Mouse (Mus musculus): ENCODE results near the gene Atxn1.

Gene Atxn1

GRCm38 (mm10) chr13:45963497-45964330 lies 1.1 kb downstream of the Atxn1 start:
- DNase-seq (ENCODE audit: low read depth): peak; percentile 32

GRCm38 (mm10) chr13:45962776-45963175 lies 2.0 kb downstream of the Atxn1 start:
- DNase-seq (ENCODE audit: low read depth): peak; percentile 20

- DNase-seq (ENCODE audit: low read depth): peak; percentile 10
Measured at GRCm38 (mm10) chr13:45961871-45962630, 2.8 kb downstream of the Atxn1 start.

- no peak for DNase-seq (ENCODE audit: low read depth)
Measured at GRCm38 (mm10) chr13:45960311-45960965, 4.4 kb downstream of the Atxn1 start.

- no peak for DNase-seq (ENCODE audit: low read depth)
Measured at GRCm38 (mm10) chr13:45958306-45958705, 6.5 kb downstream of the Atxn1 start.

- DNase-seq (ENCODE audit: low read depth): no peak
Measured at GRCm38 (mm10) chr13:45957629-45958028, 7.2 kb downstream of the Atxn1 start.

- DNase-seq (ENCODE audit: low read depth): no peak
Measured at GRCm38 (mm10) chr13:45956287-45956686, 8.5 kb downstream of the Atxn1 start.

GRCm38 (mm10) chr13:45955370-45956055 lies 9.3 kb downstream of the Atxn1 start:
- DNase-seq (ENCODE audit: low read depth): no peak

- no peak for DNase-seq (ENCODE audit: low read depth)
Measured at GRCm38 (mm10) chr13:45953098-45953497, 11.7 kb downstream of the Atxn1 start.

- DNase-seq (ENCODE audit: low read depth): no peak
Measured at GRCm38 (mm10) chr13:45951071-45951645, 13.7 kb downstream of the Atxn1 start.

GRCm38 (mm10) chr13:45950355-45950861 lies 14.4 kb downstream of the Atxn1 start:
- no peak for DNase-seq (ENCODE audit: low read depth)

- no peak for DNase-seq (ENCODE audit: low read depth)
Measured at GRCm38 (mm10) chr13:45946136-45946535, 18.7 kb downstream of the Atxn1 start.

GRCm38 (mm10) chr13:45942337-45942736 lies 22.5 kb downstream of the Atxn1 start:
- DNase-seq (ENCODE audit: low read depth): no peak

GRCm38 (mm10) chr13:45940714-45941113 lies 24.1 kb downstream of the Atxn1 start:
- no peak for DNase-seq (ENCODE audit: low read depth)

GRCm38 (mm10) chr13:45939561-45939960 lies 25.2 kb downstream of the Atxn1 start:
- no peak for DNase-seq (ENCODE audit: low read depth)

GRCm38 (mm10) chr13:45938083-45938482 lies 26.7 kb downstream of the Atxn1 start:
- DNase-seq (ENCODE audit: low read depth): no peak

GRCm38 (mm10) chr13:45936765-45937164 lies 28.0 kb downstream of the Atxn1 start:
- no peak for DNase-seq (ENCODE audit: low read depth)

- DNase-seq (ENCODE audit: low read depth): no peak
Measured at GRCm38 (mm10) chr13:45935798-45936197, 29.0 kb downstream of the Atxn1 start.

GRCm38 (mm10) chr13:45934841-45935240 lies 30.0 kb downstream of the Atxn1 start:
- no peak for DNase-seq (ENCODE audit: low read depth)

- no peak for DNase-seq (ENCODE audit: low read depth)
Measured at GRCm38 (mm10) chr13:45934085-45934484, 30.7 kb downstream of the Atxn1 start.

GRCm38 (mm10) chr13:45932491-45932921 lies 32.3 kb downstream of the Atxn1 start:
- DNase-seq (ENCODE audit: low read depth): no peak

All from c-Kit-positive CD71-positive TER-119-negative erythroid progenitor cells, embryonic 14.5 days (primary cell).